Mouse (Mus musculus) heart, adult 2 months (tissue): ENCODE data around the gene Cfap54. TPM values are rescaled to one million over a fixed set of nuclear protein-coding genes. Genes with fewer than 3 reads are reported as not detected.

Experiments
- DNase-seq, 2 experiments: peaks; one replicate each; pipeline ENCODE4 v3.0.0; 2021
- H3K27ac ChIP-seq: fragments of 200-600 bp; 2 replicates; pipeline ENCODE4 v1.8.1; 2022
- H3K27me3 ChIP-seq: fragments of 200-500 bp; 2 replicates; pipeline ENCODE4 v1.6.1; 2012; ENCODE audit warnings: mild to moderate bottlenecking, low read length, inconsistent platforms, mixed read lengths; ENCODE audit not compliant: control insufficient read depth, insufficient read depth
- H3K36me3 ChIP-seq: fragments of 200-500 bp; 2 replicates; pipeline ENCODE4 v1.6.1; 2012; ENCODE audit warnings: low read length, inconsistent platforms; ENCODE audit not compliant: control insufficient read depth, insufficient read depth
- H3K4me1 ChIP-seq: fragments of 200-500 bp; 2 replicates; pipeline ENCODE4 v1.6.1; 2011; ENCODE audit warnings: low read length; ENCODE audit not compliant: control insufficient read depth, insufficient read depth
- H3K4me3 ChIP-seq: fragments of 200-600 bp; 2 replicates; pipeline ENCODE4 v1.8.1; 2022
- H3K79me2 ChIP-seq: fragments of 200-500 bp; replicated peaks from 2 replicates; pipeline ENCODE4 v1.6.1; 2012; ENCODE audit warnings: mild to moderate bottlenecking, inconsistent platforms, low read length, moderate library complexity, mixed read lengths; ENCODE audit not compliant: control insufficient read depth, insufficient read depth
- H3K9ac ChIP-seq: fragments of 200-500 bp; 2 replicates; pipeline ENCODE4 v1.6.1; 2012; ENCODE audit warnings: low read depth, mild to moderate bottlenecking, control low read depth, inconsistent platforms, low read length, mixed read lengths
- CTCF ChIP-seq: fragments of 200-600 bp; IDR thresholded peaks from 2 replicates; pipeline ENCODE4 v1.8.1; 2022; ENCODE audit warnings: antibody characterized with exemption, mild to moderate bottlenecking, moderate library complexity
- EP300 ChIP-seq: fragments of 200-500 bp; IDR thresholded peaks from 2 replicates; pipeline ENCODE4 v1.6.1; 2011; ENCODE audit warnings: low read depth, low read length, control low read depth; ENCODE audit not compliant: insufficient read depth
- POLR2A ChIP-seq: fragments of 200-500 bp; IDR thresholded peaks from 2 replicates; pipeline ENCODE4 v1.6.1; 2011; ENCODE audit warnings: mild to moderate bottlenecking, low read depth, low read length, control low read depth; ENCODE audit not compliant: insufficient read depth
- WGBS: fragments of 180-500 bp; shearing (Covaris S2); methylation state at CpG from one replicate; pipeline ENCODE4 v1.1.7; 2018; 5-methylcytosine and 5-hydroxymethylcytosine counted together
- intact Hi-C: fragments of 180-260 bp; cut with DNase I; formaldehyde crosslinking; loops from one replicate; pipeline ENCODE4 v1.15.1; 2025
- polyA plus RNA-seq: library from polyadenylated mRNA; depleted of rRNA; stranded (reverse); fragments of >200 nt; gene quantifications from 2 replicates; pipeline ENCODE4 v1.2.3, GENCODE M21; 2012
- total RNA-seq, 2 experiments: library from RNA; stranded (reverse); gene quantifications; 2 replicates each; pipeline ENCODE4 v1.2.3; 2021

The Cfap54 gene
- total and polyA plus RNA-seq, 3 experiments = 0.26 to 0.82 (median 0.47) TPM

DNA sequence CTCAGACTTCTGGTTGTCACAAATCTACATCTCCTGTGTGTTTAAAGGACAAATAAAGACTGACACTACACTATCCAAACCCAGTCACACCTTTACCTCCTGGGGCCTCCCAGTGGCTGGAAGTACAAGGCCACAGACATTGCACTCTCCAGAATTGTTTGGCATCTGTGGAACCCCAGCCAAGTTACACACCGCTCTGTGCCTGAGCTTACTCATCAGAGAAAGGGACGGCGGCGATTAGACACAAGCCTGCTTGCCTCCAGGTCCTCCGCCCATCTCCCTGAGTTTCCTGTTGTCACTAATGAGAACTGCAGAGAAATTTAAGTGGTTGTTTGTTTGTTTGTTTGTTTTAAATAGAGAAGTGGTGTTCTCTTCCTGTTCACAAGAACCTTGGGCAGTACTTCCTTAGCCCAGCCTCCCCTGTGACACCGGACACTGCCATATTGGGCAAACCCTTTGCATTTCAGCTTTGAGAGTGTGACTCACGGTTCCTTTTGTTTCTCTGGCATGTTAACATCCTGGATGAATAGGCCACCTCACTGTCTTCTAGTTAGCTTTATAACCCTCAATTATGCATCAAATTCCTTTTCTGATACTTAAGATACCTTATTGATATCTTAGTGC is 13.7 kb upstream of the Cfap54 start:
- 46% methylated on average over 7 of the region's 7 CpGs for WGBS
- intact Hi-C loops = no loop called here
- peak in 1 of 2 experiments; percentile 10 for DNase-seq
- H3K36me3 ChIP-seq = no peaks in the 10 kb centered on the region
- H3K27ac ChIP-seq = peak overlapping the region; percentile 2; the same call in 1 of the 2 replicates
- no peak overlapping the region for H3K9ac ChIP-seq
- H3K4me1 ChIP-seq = no peaks in the 10 kb centered on the region
- no peak overlapping the region for H3K4me3 ChIP-seq
- 0 out of 2 replicates have a peak, but pooled peaks have one; percentile 22 for TF ChIP-seq EP300
- no peak for TF ChIP-seq POLR2A
- TF ChIP-seq CTCF = no peak
- no peaks in the 10 kb centered on the region for H3K27me3 ChIP-seq
- H3K79me2 ChIP-seq = no peaks in the 10 kb centered on the region

DNA sequence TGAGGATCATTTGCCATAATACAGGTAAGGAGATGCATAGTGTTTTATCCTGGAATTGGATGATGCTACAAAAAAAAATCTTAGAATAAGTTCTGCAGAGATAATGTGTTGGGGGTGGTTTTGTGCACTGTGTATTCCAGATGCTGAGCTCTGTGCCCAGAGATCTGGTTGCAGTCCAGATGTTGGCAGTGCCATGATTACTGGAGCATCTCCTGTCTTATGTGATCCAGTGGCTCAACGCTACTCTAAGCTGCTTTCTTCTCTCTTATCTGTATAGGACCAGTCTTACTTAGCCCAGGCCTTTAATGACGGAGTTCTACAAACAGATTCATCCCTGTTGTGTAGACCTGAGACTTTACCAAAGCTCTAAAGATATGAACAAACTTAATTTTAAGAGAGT is 10.5 kb upstream of the Cfap54 start:
- intact Hi-C loops = no loop called here
- Histone ChIP-seq H3K79me2 (no peaks in the 10 kb centered on the region), H3K4me3 (no peak overlapping the region), H3K4me1 (no peaks in the 10 kb centered on the region; the same call in 1 of the 2 replicates), H3K27me3 (no peaks in the 10 kb centered on the region), H3K27ac (no peak overlapping the region), H3K9ac (no peak overlapping the region), H3K36me3 (no peaks in the 10 kb centered on the region)
- TF ChIP-seq EP300 (no peak), POLR2A (no peak), CTCF (no peak)
- DNase-seq = no peak
- 92% methylated on average over 2 of the region's 2 CpGs for WGBS

DNA sequence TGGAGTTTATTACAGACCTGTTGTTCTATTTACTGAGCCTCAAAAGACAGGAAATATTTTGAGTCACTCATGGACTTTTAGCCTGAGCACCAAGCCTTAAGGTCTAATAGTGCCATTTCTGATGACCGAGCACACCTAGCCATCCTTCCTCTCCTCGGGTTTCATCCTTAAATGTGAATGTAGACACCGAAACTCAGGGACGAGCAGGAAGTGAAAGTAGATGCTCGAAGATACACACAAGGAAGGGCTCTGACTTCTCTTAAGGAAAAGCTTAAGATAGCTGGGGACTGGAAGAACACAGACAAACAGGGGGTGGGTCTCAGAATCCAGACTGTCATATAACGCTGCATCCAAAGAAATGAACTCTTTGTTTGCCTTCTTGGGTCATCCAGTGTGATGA is 8.8 kb upstream of the Cfap54 start:
- WGBS = 57% methylated on average over 6 of the region's 6 CpGs

DNA sequence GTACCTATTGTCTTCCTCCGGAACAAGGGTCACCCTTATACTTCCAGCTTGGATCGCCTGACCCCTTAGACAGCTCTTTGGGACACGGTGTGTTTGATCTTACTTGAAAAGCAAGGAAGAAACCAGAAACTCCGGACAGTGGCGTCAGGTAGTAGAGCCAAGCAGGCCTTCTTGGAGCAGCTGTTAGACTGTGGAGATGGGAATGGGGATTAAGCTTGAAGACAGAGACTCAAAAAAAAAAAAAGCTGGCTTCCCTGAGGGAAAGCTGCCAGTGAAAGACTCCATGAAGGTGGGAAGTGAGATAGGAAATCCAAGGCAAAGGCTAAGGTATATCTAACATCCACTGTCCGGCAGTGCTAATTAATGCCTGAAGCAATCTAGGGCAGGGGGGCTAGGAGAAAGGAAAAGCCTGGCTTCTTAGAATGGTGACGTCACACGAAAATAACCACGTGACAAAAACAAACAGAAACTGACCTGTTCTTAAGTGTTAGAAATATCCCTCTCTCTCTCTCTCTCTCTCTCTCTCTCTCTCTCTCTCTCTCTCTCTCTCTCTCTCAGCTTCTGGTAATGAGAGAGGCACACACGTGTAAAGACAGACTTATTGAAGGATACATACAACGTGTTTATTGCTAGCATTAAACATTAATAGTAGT is 7.1 kb upstream of the Cfap54 start:
- TF ChIP-seq CTCF (no peak), POLR2A (no peak), EP300 (no peak)
- 57% methylated on average over 11 of the region's 11 CpGs for WGBS
- Histone ChIP-seq H3K4me3 (no peak overlapping the region), H3K27ac (no peak overlapping the region), H3K27me3 (no peaks in the 10 kb centered on the region), H3K4me1 (no peaks in the 10 kb centered on the region; the same call in 1 of the 2 replicates), H3K79me2 (no peaks in the 10 kb centered on the region), H3K9ac (no peak overlapping the region), H3K36me3 (no peaks in the 10 kb centered on the region)
- DNase-seq = no peak
- intact Hi-C loops = loop anchor here (10.0 kb wide), 1 partner anchor 56 kb away; no protein-coding TSS in a partner anchor

More for the DNA sequence above, 8.8 kb upstream of the Cfap54 start:
- H3K79me2 ChIP-seq = no peaks in the 10 kb centered on the region
- H3K4me1 ChIP-seq = no peaks in the 10 kb centered on the region; the same call in 1 of the 2 replicates
- H3K27me3 ChIP-seq = no peaks in the 10 kb centered on the region
- intact Hi-C loops = no loop called here
- TF ChIP-seq CTCF (no peak), POLR2A (no peak), EP300 (no peak)
- no peak overlapping the region for H3K9ac ChIP-seq
- DNase-seq = no peak
- H3K36me3 ChIP-seq = no peaks in the 10 kb centered on the region
- H3K4me3 ChIP-seq = no peak overlapping the region
- H3K27ac ChIP-seq = no peak overlapping the region

DNA sequence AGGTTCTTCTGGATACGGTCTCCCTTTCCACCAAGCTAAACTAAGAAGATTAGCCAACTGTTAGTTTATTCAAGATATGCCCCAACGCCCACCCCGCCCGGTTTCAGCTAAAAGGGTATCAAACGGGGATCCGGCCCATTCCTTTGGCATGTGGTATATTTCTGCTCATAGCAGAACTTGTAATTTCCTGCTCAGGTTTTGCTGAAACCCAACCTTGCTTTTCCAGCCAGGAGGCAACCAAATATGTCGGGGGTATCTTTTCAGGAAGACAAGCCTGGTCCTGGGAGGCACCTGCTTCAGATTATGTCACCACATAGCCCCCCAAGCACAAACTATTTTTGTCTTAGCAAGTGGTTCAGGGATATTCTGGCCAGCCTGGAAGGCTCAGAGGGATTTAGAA is 6.1 kb upstream of the Cfap54 start:
- no peak overlapping the region for H3K27ac ChIP-seq
- H3K79me2 ChIP-seq = no peaks in the 10 kb centered on the region
- H3K4me1 ChIP-seq = no peaks in the 10 kb centered on the region; the same call in 1 of the 2 replicates
- H3K9ac ChIP-seq = no peak overlapping the region
- intact Hi-C loops = loop anchor here (10.0 kb wide), 1 partner anchor 57 kb away; no protein-coding TSS in a partner anchor
- no peak overlapping the region for H3K4me3 ChIP-seq
- 55% methylated on average over 7 of the region's 7 CpGs for WGBS
- H3K27me3 ChIP-seq = no peaks in the 10 kb centered on the region
- no peak for TF ChIP-seq POLR2A
- TF ChIP-seq CTCF = no peak
- TF ChIP-seq EP300 = no peak
- H3K36me3 ChIP-seq = no peaks in the 10 kb centered on the region
- no peak for DNase-seq

DNA sequence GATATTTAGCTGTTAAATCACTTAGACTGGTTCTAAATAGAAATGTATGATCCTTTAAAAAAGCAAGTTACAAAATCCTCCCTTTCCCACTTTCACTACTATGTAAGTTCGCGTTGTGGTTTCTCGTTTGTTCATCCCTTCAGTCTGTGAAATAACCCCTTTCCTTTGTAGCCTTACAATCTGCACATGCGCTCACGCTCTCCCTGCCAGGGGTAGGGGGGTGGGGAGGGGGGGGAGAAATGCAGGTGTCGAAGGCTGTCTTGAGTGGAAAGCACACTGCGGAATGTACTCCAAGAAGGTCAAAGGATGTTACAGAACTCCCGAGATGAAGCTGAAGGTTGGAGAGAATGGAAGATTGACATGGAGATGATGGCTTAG is 2.5 kb upstream of the Cfap54 start:
- Histone ChIP-seq H3K9ac (no peak overlapping the region), H3K79me2 (no peaks in the 10 kb centered on the region), H3K27ac (no peak overlapping the region), H3K4me3 (no peak overlapping the region), H3K36me3 (no peaks in the 10 kb centered on the region), H3K4me1 (no peaks in the 10 kb centered on the region; the same call in 1 of the 2 replicates), H3K27me3 (no peaks in the 10 kb centered on the region)
- no peak for DNase-seq
- intact Hi-C loops = loop anchor here (10.0 kb wide), 1 partner anchor 61 kb away; no protein-coding TSS in a partner anchor
- TF ChIP-seq POLR2A (no peak), EP300 (no peak), CTCF (no peak)
- WGBS = 87% methylated on average over 8 of the region's 8 CpGs
